Mouse (Mus musculus): ENCODE measurements around the gene Wscd2.

DNA sequence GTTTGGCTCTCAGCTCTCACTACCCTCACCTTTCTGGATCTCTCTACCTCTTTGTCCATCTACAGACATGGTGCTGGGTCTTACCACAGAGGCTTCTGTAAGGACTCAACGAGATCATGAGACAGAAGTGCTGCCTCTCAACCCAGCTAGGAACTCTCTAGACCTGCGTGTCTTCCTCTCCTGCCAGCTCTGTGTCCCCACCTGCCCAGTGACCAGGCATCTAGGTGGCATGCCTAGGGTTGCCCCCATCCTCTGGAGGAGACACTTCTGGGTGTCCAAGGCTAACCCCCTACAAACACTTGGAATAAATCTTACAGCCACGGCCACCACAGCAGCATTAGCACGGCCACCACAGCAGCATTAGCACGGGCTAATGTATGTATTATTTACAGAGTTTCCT is 119.8 kb downstream of the Wscd2 start:
- TF ChIP-seq KAT2A (conservative IDR thresholded peaks at IDR 0.05; ENCODE audit: low read depth, low read length) (no peak), E2F4 (IDR thresholded peaks at IDR 0.05; ENCODE audit: borderline replicate concordance, low read depth, low read length) (no peak)
